ENCODE assay signal across 35 mouse cellular contexts in genomic region chr3:57692719-57693118, GRCm38 (mm10). TPM values are rescaled to one million over a fixed set of nuclear protein-coding genes. Genes with fewer than 3 reads are reported as not detected.
A peak's percentile ranks its signal among the peaks of the same experiment; 100 is the strongest.
DNase-seq lines count a peak whose midpoint lies in the region.
"Had no signal": no experiment of that assay in that cellular context is flagged by ENCODE, and none has a peak within 500 bp of the region (broad histone marks: within the 10 kb centered on the region; RNA-seq: fewer than 3 reads in every experiment).

Gene Ankub1 (minus strand): TSS chr3:57692799.

- H3K36me3 ChIP-seq in midbrain, embryonic 10.5 days: no peaks in the 10 kb centered on the region
- H3K36me3 ChIP-seq: embryonic facial prominence, embryonic 12.5 days; forebrain, embryonic 10.5 days; G1E; stomach, embryonic 15.5 days had no signal

- no peaks in the 10 kb centered on the region for H3K27me3 ChIP-seq in midbrain, embryonic 10.5 days (ENCODE audit: low read depth, poor library complexity, severe bottlenecking)
- H3K27me3 ChIP-seq: embryonic facial prominence, embryonic 12.5 days; Patski; stomach, embryonic 15.5 days had no signal

- no peaks in the 10 kb centered on the region for H3K9me3 ChIP-seq in midbrain, embryonic 10.5 days (replicated peaks)
- H3K9me3 ChIP-seq: embryonic facial prominence, embryonic 12.5 days; forebrain, embryonic 10.5 days; G1E; stomach, embryonic 15.5 days had no signal

- H3K27ac ChIP-seq in midbrain, embryonic 10.5 days (replicated peaks): no peak within 1 kb of the TSS
- H3K27ac ChIP-seq: embryonic facial prominence, embryonic 12.5 days; forebrain, embryonic 10.5 days; kidney, postnatal 0 days; liver, embryonic 14.5 days; macrophage; stomach, embryonic 15.5 days had no signal

- H3K4me1 ChIP-seq in midbrain, embryonic 10.5 days: no peaks in the 10 kb centered on the region
- H3K4me1 ChIP-seq: forebrain, embryonic 10.5 days; stomach, embryonic 15.5 days had no signal

- peak; percentile 5 for DNase-seq in cerebellum, adult 9-10 months
- no peak for DNase-seq in cerebellum, postnatal 14 days
- DNase-seq in layer of hippocampus, adult 9-11 months: peak; percentile 65
- no peak for DNase-seq in layer of hippocampus, postnatal 25 days (ENCODE audit: extremely low spot score in 1 of 2, low spot score in 1 of 2)
- DNase-seq in right cerebral cortex, adult 18-20 months: peak; percentile 13
- DNase-seq in right cerebral cortex, postnatal 36 days (ENCODE audit: low spot score in 2 of 2): no peak
- DNase-seq in fibroblast of lung, adult 2 months (ENCODE audit: low read depth): peak; percentile 1
- DNase-seq in midbrain, embryonic 10.5 days (ENCODE audit: low spot score): no peak
- DNase-seq: adrenal gland, postnatal 25 days; cerebellum, postnatal 36 days; embryo, embryonic 11 days; gastrocnemius, postnatal 10 days; heart, postnatal 14 days; kidney, adult 8-10 months; liver; lung, adult 2 months; lung, postnatal 10 days; midbrain, embryonic 14.5 days; thymus, postnatal 14 days had no signal

- 75% methylated on average over 2 of the region's 2 CpGs for WGBS in midbrain, embryonic 10.5 days

- no peak within 1 kb of the TSS for H3K4me3 ChIP-seq in midbrain, embryonic 10.5 days
- H3K4me3 ChIP-seq: embryonic facial prominence, embryonic 12.5 days; forebrain, embryonic 10.5 days; stomach, embryonic 15.5 days had no signal

RNA-seq across cellular contexts. Expression of gene Ankub1, which starts in this region (rescaled TPM):
- 1 to 10 TPM; 1.2 to 1.4 TPM for total RNA-seq in layer of hippocampus, postnatal 25 days (2021)
- polyA plus RNA-seq in midbrain, embryonic 10.5 days (2016; fragmentation: Nextera tagmentation; extraction: Ambion mirVana): 0.17 TPM in 1 of 2 replicates, not detected in the other
- total RNA-seq: adrenal gland, postnatal 25 days; gastrocnemius, postnatal 10 days; heart, adult 8-10 months; heart, postnatal 14 days; left cerebral cortex, postnatal 10 days; megakaryocyte-erythroid progenitor cell, adult 5-6 weeks had no signal
- polyA plus RNA-seq: C2C12; G1E; gonadal fat pad, adult 2 months; heart, embryonic 14.5 days; intestine, embryonic 16.5 days; kidney, postnatal 0 days; large intestine, adult 2 months; macrophage; Patski; stomach, embryonic 15.5 days had no signal

Comparison
In these comparisons a context has a peak if more than half of its experiments do, and no peak if none do; other contexts are left out.
1. DNase-seq: peak in cerebellum, adult 9-10 months (single experiment), layer of hippocampus, adult 9-11 months (single experiment), right cerebral cortex, adult 18-20 months (single experiment) and fibroblast of lung, adult 2 months (single experiment); none in cerebellum, postnatal 14 days (0 of 2), layer of hippocampus, postnatal 25 days (0 of 2), right cerebral cortex, postnatal 36 days (0 of 2) and midbrain, embryonic 10.5 days (single experiment).